Mouse (Mus musculus): ENCODE results near the gene Thrb. TPM values are rescaled to one million over a fixed set of nuclear protein-coding genes. Genes with fewer than 3 reads are reported as not detected.

Gene Thrb
- total RNA-seq, 1 experiment from 2014 or later, result not detected

- no peak for ATAC-seq (replicated peaks; ENCODE audit: insufficient number of reproducible peaks, low FRiP score, low TSS enrichment, poor library complexity, severe bottlenecking)
Measured at GRCm38 (mm10) chr14:17846700-17847099, 186.6 kb downstream of the Thrb start.

- ATAC-seq (replicated peaks; ENCODE audit: insufficient number of reproducible peaks, low FRiP score, low TSS enrichment, poor library complexity, severe bottlenecking), result no peak
Measured at GRCm38 (mm10) chr14:17847211-17847610, 187.2 kb downstream of the Thrb start.

GRCm38 (mm10) chr14:17850355-17850754, 190.3 kb downstream of the Thrb start:
- ATAC-seq (replicated peaks; ENCODE audit: insufficient number of reproducible peaks, low FRiP score, low TSS enrichment, poor library complexity, severe bottlenecking), result no peak

- ATAC-seq (replicated peaks; ENCODE audit: insufficient number of reproducible peaks, low FRiP score, low TSS enrichment, poor library complexity, severe bottlenecking), result no peak
Measured at GRCm38 (mm10) chr14:17852236-17852635, 192.2 kb downstream of the Thrb start.

- no peak for ATAC-seq (replicated peaks; ENCODE audit: insufficient number of reproducible peaks, low FRiP score, low TSS enrichment, poor library complexity, severe bottlenecking)
Measured at GRCm38 (mm10) chr14:17859790-17860385, 199.8 kb downstream of the Thrb start.

- no peak for ATAC-seq (replicated peaks; ENCODE audit: insufficient number of reproducible peaks, low FRiP score, low TSS enrichment, poor library complexity, severe bottlenecking)
Measured at GRCm38 (mm10) chr14:17862651-17863050, 202.6 kb downstream of the Thrb start.

- ATAC-seq (replicated peaks; ENCODE audit: insufficient number of reproducible peaks, low FRiP score, low TSS enrichment, poor library complexity, severe bottlenecking), result no peak
Measured at GRCm38 (mm10) chr14:17863701-17864320, 203.8 kb downstream of the Thrb start.

- no peak for ATAC-seq (replicated peaks; ENCODE audit: insufficient number of reproducible peaks, low FRiP score, low TSS enrichment, poor library complexity, severe bottlenecking)
Measured at GRCm38 (mm10) chr14:17868326-17868725, 208.3 kb downstream of the Thrb start.

GRCm38 (mm10) chr14:17875946-17876345, 215.9 kb downstream of the Thrb start:
- no peak for ATAC-seq (replicated peaks; ENCODE audit: insufficient number of reproducible peaks, low FRiP score, low TSS enrichment, poor library complexity, severe bottlenecking)

- ATAC-seq (replicated peaks; ENCODE audit: insufficient number of reproducible peaks, low FRiP score, low TSS enrichment, poor library complexity, severe bottlenecking), result no peak
Measured at GRCm38 (mm10) chr14:17879446-17879845, 219.4 kb downstream of the Thrb start.

- no peak for ATAC-seq (replicated peaks; ENCODE audit: insufficient number of reproducible peaks, low FRiP score, low TSS enrichment, poor library complexity, severe bottlenecking)
Measured at GRCm38 (mm10) chr14:17884884-17885283, 224.8 kb downstream of the Thrb start.

- no peak for ATAC-seq (replicated peaks; ENCODE audit: insufficient number of reproducible peaks, low FRiP score, low TSS enrichment, poor library complexity, severe bottlenecking)
Measured at GRCm38 (mm10) chr14:17885320-17885719, 225.3 kb downstream of the Thrb start.

- no peak for ATAC-seq (replicated peaks; ENCODE audit: insufficient number of reproducible peaks, low FRiP score, low TSS enrichment, poor library complexity, severe bottlenecking)
Measured at GRCm38 (mm10) chr14:17894791-17895190, 234.7 kb downstream of the Thrb start.

GRCm38 (mm10) chr14:17899733-17900413, 239.8 kb downstream of the Thrb start:
- no peak for ATAC-seq (replicated peaks; ENCODE audit: insufficient number of reproducible peaks, low FRiP score, low TSS enrichment, poor library complexity, severe bottlenecking)

- ATAC-seq (replicated peaks; ENCODE audit: insufficient number of reproducible peaks, low FRiP score, low TSS enrichment, poor library complexity, severe bottlenecking), result no peak
Measured at GRCm38 (mm10) chr14:17900414-17900795, 240.3 kb downstream of the Thrb start.

GRCm38 (mm10) chr14:17902426-17902825, 242.4 kb downstream of the Thrb start:
- no peak for ATAC-seq (replicated peaks; ENCODE audit: insufficient number of reproducible peaks, low FRiP score, low TSS enrichment, poor library complexity, severe bottlenecking)

- no peak for ATAC-seq (replicated peaks; ENCODE audit: insufficient number of reproducible peaks, low FRiP score, low TSS enrichment, poor library complexity, severe bottlenecking)
Measured at GRCm38 (mm10) chr14:17903121-17903520, 243.1 kb downstream of the Thrb start.

- ATAC-seq (replicated peaks; ENCODE audit: insufficient number of reproducible peaks, low FRiP score, low TSS enrichment, poor library complexity, severe bottlenecking), result no peak
Measured at GRCm38 (mm10) chr14:17904554-17904953, 244.5 kb downstream of the Thrb start.

GRCm38 (mm10) chr14:17905627-17906026, 245.6 kb downstream of the Thrb start:
- no peak for ATAC-seq (replicated peaks; ENCODE audit: insufficient number of reproducible peaks, low FRiP score, low TSS enrichment, poor library complexity, severe bottlenecking)

- no peak for ATAC-seq (replicated peaks; ENCODE audit: insufficient number of reproducible peaks, low FRiP score, low TSS enrichment, poor library complexity, severe bottlenecking)
Measured at GRCm38 (mm10) chr14:17906931-17907330, 246.9 kb downstream of the Thrb start.

Measured in monocyte, adult 5-6 weeks (primary cell).